Mouse (Mus musculus): Measurements from ENCODE around the gene Rprd1b. TPM values are rescaled to one million over a fixed set of nuclear protein-coding genes. Genes with fewer than 3 reads are reported as not detected.

The Rprd1b gene
- total RNA-seq, 2 experiments from 2014 or later = 34.0 to 36.6 TPM

DNA sequence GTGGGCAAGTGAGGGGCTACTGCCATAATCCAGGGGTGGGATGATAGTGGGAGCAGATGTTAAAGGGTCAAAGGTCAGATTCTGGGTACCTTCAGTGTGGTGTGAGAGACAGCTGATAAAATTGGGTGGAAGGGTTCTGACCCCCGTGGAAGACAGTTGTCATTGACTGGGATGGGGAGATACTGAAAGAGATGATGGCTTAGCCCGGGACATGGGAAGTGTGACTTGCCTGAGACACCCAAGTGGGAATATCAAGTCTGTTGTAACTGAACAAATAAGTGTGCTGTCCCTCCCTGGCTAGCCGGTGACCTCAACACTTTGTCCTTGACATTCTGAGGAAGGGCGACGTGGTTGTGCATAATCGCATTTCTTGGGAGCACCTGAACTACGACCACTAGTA lies 141.5 kb downstream of the Rprd1b start:
- DNase-seq (ENCODE audit: low spot score in 2 of 2) = no peak

DNA sequence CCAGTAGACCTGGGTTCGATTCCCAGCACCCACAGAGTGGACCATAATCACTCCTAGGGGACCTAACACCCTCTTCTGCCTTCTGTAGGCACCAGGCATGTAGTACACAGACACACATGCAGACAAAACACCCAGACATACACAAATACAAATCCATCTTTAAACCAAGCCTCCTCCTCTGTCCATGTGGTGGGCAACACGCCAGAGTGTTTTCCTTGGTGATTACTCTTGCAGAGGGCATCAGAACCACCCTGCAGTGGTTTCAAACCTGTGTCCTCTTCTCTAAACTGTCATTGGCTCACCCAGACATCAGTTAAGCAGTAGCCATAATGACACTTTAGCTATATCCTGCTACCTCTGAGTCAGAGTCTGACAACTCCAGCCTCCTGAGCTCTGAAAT lies 142.1 kb downstream of the Rprd1b start:
- DNase-seq (ENCODE audit: low spot score in 2 of 2) = no peak

DNA sequence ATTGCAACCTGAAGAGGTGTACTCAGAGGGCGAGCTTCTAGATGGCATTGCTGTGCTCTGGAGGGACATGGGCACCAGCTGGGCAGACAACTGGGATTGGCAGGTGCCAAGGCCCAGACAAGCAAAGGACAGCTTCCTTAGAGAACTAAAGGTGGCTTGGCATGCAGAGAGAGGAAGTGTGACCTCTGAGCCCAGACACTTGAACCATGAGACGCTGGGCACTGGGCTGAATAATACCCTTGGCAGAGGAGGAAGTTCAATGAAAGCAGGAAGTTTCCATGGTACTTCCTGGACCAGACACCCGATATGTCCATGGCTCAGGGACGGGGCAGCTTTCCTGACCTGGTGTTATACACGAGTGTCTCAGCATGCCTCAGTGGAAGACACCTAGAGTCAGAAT lies 146.1 kb downstream of the Rprd1b start:
- DNase-seq (ENCODE audit: low spot score in 2 of 2) = no peak

- no peak for DNase-seq (ENCODE audit: low spot score in 2 of 2)
These were observed 146.7 kb downstream of the Rprd1b start for GRCm38 (mm10) chr2:158174958-158175357.

DNA sequence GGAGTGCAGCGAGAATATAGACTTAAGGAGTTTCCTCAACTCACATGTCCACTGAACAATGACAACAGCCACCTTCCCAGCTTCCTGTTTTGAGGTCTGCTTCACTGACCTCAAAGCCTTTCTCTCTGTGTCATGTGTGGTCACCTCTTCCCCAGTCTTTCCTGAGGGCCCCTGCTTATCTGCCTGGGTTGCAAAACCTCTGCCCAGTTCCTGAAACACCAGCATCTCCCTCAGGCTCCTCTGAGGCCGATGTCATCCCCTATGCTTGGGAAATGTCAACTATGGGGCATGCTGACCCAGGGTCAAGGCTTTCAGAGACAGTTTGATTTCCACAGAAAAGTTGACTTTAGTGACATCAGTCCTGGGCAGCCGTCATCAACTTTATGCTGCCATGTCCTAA lies 147.1 kb downstream of the Rprd1b start:
- no peak for DNase-seq (ENCODE audit: low spot score in 2 of 2)

DNA sequence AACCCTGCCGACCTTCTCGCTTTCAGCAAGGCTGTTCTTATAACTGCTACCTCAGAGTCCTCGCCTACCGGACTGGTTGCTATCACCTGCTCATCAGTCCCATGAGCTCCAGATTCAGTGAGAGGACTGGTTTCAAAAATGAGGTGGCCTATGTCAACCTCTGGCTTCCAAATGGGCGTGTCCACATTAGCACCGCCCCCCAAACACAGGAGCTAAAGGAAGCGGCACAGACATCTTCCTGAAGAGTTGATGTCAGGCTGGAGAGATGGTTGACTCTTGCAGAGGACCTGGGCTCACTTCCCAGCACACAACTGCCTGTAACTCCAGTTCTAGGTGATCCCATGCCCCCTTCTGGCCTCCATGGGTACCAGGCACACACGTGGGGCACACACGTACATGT lies 148.5 kb downstream of the Rprd1b start:
- DNase-seq (ENCODE audit: low spot score in 2 of 2) = no peak

DNA sequence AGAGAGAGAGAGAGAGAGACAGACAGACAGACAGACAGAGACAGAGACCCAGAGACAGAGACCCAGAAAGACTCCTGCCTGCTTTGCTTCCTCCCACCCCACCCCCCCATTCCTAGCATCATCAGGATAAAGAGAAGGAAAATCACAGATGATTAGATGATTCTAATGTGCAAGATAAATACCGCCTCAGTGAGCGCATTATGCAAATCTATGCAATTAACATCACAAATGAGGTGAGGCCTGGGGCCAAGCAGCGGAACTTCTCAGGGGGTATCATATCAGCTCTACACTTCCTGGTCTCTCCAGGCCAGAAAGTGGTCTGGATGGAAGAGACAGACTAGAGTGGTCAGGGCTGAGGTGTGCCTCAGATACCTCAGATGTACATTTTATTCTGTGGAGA lies 149.3 kb downstream of the Rprd1b start:
- no peak for DNase-seq (ENCODE audit: low spot score in 2 of 2)

DNA sequence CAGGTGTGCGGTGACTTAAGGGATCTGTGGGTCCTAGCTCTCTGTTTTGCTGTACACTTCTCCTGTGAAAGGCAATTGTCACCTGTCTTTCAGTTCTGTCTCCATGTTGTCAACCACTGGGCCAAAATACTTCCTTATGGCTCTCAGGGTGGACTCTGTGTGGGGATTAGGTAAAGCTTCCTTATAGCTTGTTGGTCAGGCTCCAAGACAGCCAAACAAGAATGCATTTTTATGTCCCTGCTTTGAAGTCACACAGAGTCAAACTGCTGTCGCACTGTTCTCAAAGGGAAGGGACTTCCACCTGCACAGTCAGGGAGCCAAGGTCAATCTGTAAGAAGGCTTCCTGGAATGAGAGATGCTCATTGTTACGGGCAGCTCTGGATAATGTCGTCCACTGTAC lies 149.8 kb downstream of the Rprd1b start:
- DNase-seq (ENCODE audit: low spot score in 2 of 2) = no peak

- DNase-seq (ENCODE audit: low spot score in 2 of 2) = peak; percentile 32 to 60
These were observed 150.5 kb downstream of the Rprd1b start for GRCm38 (mm10) chr2:158178696-158179369.

- DNase-seq (ENCODE audit: low spot score in 2 of 2) = peak; percentile 30 to 54
These were observed 151.2 kb downstream of the Rprd1b start for GRCm38 (mm10) chr2:158179370-158180111.

DNA sequence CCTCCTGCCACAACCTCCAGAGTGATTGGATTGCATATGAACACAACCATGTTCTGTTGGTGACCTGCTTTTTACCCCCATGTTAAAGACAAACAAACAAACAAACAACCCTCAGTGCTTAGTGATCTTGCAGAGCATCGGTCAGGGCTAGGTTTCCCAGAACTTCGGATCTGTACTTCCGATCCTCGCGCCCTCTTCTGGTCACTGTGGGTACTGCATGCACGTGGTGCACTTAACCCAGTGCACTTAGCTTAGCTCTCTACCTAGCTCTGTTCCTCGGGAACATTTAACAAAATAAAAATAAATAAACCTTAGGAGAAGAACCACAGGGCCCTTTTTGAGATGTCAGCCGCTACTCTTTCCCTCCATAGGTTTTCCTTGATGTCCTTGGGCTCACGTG lies 152.5 kb downstream of the Rprd1b start:
- DNase-seq (ENCODE audit: low spot score in 2 of 2) = peak; percentile 76 to 81

Other genes with a start within 250 kb of the Rprd1b start
- gene Vstm2l, start 113.8 kb upstream of the Rprd1b start, total RNA-seq (2021) = 100 to 1,000 TPM; 186 to 200 TPM
- gene Tti1, start 64 bp upstream of the Rprd1b start, total RNA-seq (2021) = 10 to 100 TPM; 15.3 to 19.0 TPM
- gene Tgm2, start 117.9 kb downstream of the Rprd1b start, total RNA-seq (2021) = 1 to 10 TPM; 5.7 to 6.8 TPM
- gene D630003M21Rik, start 200.7 kb downstream of the Rprd1b start, total RNA-seq (2021) = 1 to 10 TPM; 4.3 to 4.4 TPM
- not detected for gene Bpi, start 229.6 kb downstream of the Rprd1b start, total RNA-seq (2021)